In genomic region chr3:107986041-107986562, GRCm38 (mm10) we compare ENCODE assay signal across 8 mouse cellular contexts. TPM values are rescaled to one million over a fixed set of nuclear protein-coding genes. Genes with fewer than 3 reads are reported as not detected.
A peak's percentile ranks its signal among the peaks of the same experiment; 100 is the strongest.
DNase-seq lines count a peak whose midpoint lies in the region; ATAC-seq lines count a peak whose summit lies in the region.

Gene Gstm2, minus strand, starts transcription at chr3:107986453.

- no peaks in the 10 kb centered on the region for H3K4me1 ChIP-seq in forebrain, embryonic 11.5 days (replicated peaks; ENCODE audit: control insufficient read depth, insufficient read depth, low read length)
- H3K4me1 ChIP-seq in forebrain, embryonic 13.5 days, result no peaks in the 10 kb centered on the region

- intact Hi-C loops in left cerebral cortex, postnatal 4 days (cut with DNase I), result no loop called here

- no peaks in the 10 kb centered on the region for H3K9me3 ChIP-seq in forebrain, embryonic 11.5 days (ENCODE audit: control insufficient read depth, low read length)
- H3K9me3 ChIP-seq in forebrain, embryonic 13.5 days (replicated peaks), result no peaks in the 10 kb centered on the region

- H3K27ac ChIP-seq in forebrain, embryonic 11.5 days (ENCODE audit: low read depth, low read length), result no peak within 1 kb of the TSS
- H3K27ac ChIP-seq in forebrain, embryonic 13.5 days, result no peak within 1 kb of the TSS
- H3K27ac ChIP-seq in macrophage, result no peak within 1 kb of the TSS

- no peak within 1 kb of the TSS for H3K9ac ChIP-seq in forebrain, embryonic 11.5 days (ENCODE audit: low read length)
- H3K9ac ChIP-seq in forebrain, embryonic 13.5 days, result no peak within 1 kb of the TSS

- H3K27me3 ChIP-seq in forebrain, embryonic 11.5 days (ENCODE audit: control insufficient read depth, insufficient read depth, low read length), result no peaks in the 10 kb centered on the region
- H3K27me3 ChIP-seq in forebrain, embryonic 13.5 days, result no peaks in the 10 kb centered on the region

- no peak within 1 kb of the TSS for H3K4me2 ChIP-seq in forebrain, embryonic 11.5 days (ENCODE audit: low read depth, low read length, severe bottlenecking)
- H3K4me2 ChIP-seq in forebrain, embryonic 13.5 days, result no peak within 1 kb of the TSS

- H3K79me2 ChIP-seq in macrophage (ENCODE audit: inconsistent target), result no peaks in the 10 kb centered on the region

- no peaks in the 10 kb centered on the region for H3K36me3 ChIP-seq in forebrain, embryonic 11.5 days (ENCODE audit: control insufficient read depth, insufficient read depth, low read length)
- no peaks in the 10 kb centered on the region for H3K36me3 ChIP-seq in forebrain, embryonic 13.5 days (ENCODE audit: poor library complexity, severe bottlenecking)
- H3K36me3 ChIP-seq in macrophage (ENCODE audit: inconsistent target), result no peaks in the 10 kb centered on the region

- no peak for ATAC-seq in forebrain, embryonic 11.5 days (replicated peaks; ENCODE audit: low FRiP score)
- ATAC-seq in forebrain, embryonic 13.5 days, result no peak

- H3K4me3 ChIP-seq in forebrain, embryonic 11.5 days (ENCODE audit: low read depth, low read length), result no peak within 1 kb of the TSS
- no peak within 1 kb of the TSS for H3K4me3 ChIP-seq in forebrain, embryonic 13.5 days
- H3K4me3 ChIP-seq in macrophage (ENCODE audit: inconsistent target), result no peak within 1 kb of the TSS

- WGBS in forebrain, embryonic 11.5 days, result 66% methylated on average over 8 of the region's 8 CpGs
- 71% methylated on average over 8 of the region's 8 CpGs for WGBS in forebrain, embryonic 13.5 days
- 78% methylated on average over 8 of the region's 8 CpGs for WGBS in macrophage (ENCODE audit: missing documents)

- DNase-seq in forebrain, embryonic 11.5 days (ENCODE audit: low spot score), result no peak
- peak in 1 of 2 experiments; percentile 22 for DNase-seq in adrenal gland, postnatal 4 days (ENCODE audit: low spot score in 2 of 2)
- DNase-seq in heart, adult 8-10 months (ENCODE audit: low spot score), result peak; percentile 77
- DNase-seq in kidney, postnatal 10 days, result peak; percentile 75
- DNase-seq in right cerebral cortex, postnatal 4 days, result no peak
- no peak for DNase-seq in left cerebral cortex, postnatal 4 days

RNA-seq across cellular contexts. Expression of gene Gstm2, which starts in this region (rescaled TPM):
- 10.6 and 13.3 TPM in 2 replicates for polyA plus RNA-seq in forebrain, embryonic 11.5 days (2014; fragmentation: Nextera tagmentation; extraction: Ambion mirVana)
- polyA plus RNA-seq in forebrain, embryonic 13.5 days (2015; fragmentation: Nextera tagmentation; extraction: Ambion mirVana), result 2.8 and 3.6 TPM in 2 replicates
- total RNA-seq in adrenal gland, postnatal 4 days (2021), result 100 to 1,000 TPM; 134 to 153 TPM
- total RNA-seq in heart, adult 8-10 months (2022), result 100 to 1,000 TPM; 237 to 300 (median 263) TPM
- total RNA-seq in macrophage (2018; cell fraction: chromatin; rRNA removed), result 10 to 100 TPM in 1 of 26 experiments, 1 to 10 TPM in 12, under 1 TPM in 6, not detected in 7; 0.78 to 10.9 (median 1.7) TPM
- total RNA-seq in macrophage (2018; cell fraction: cytosol; rRNA removed), result 1 to 10 TPM; 2.1 to 6.9 (median 3.3) TPM
- total RNA-seq in macrophage (2018; cell fraction: nucleus; rRNA removed), result 1 to 10 TPM in 14 of 26 experiments, under 1 TPM in 7, not detected in 5; 0.40 to 4.0 (median 1.4) TPM
- 5.8 to 12.2 TPM (median 10.0 TPM) in 3 replicates for polyA plus RNA-seq in macrophage (2018)
- 1 to 10 TPM; 3.2 to 3.8 TPM for total RNA-seq in left cerebral cortex, postnatal 4 days (2021)

Comparison
In these comparisons a context has a peak if more than half of its experiments do, and no peak if none do; other contexts are left out.
1. RNA of gene Gstm2 (total RNA-seq): 237 to 300 TPM in heart, adult 8-10 months and 134 to 153 TPM in adrenal gland, postnatal 4 days; 3.2 to 3.8 TPM in left cerebral cortex, postnatal 4 days; every median in the first group is over 10 times any median in the second.
2. DNase-seq: peak in heart, adult 8-10 months (single experiment) and kidney, postnatal 10 days (single experiment); none in forebrain, embryonic 11.5 days (single experiment), right cerebral cortex, postnatal 4 days (single experiment) and left cerebral cortex, postnatal 4 days (single experiment).